Mouse (Mus musculus) embryonic facial prominence, embryonic 12.5 days (tissue): ENCODE measurements around the gene Nipal4. TPM values are rescaled to one million over a fixed set of nuclear protein-coding genes. Genes with fewer than 3 reads are reported as not detected.

Experiments used
- ATAC-seq: fragments of 200-750 bp; cut with Nextera tagmentation; 2 replicates; pipeline ENCODE4 v1.8.0; 2017; ENCODE audit not compliant: insufficient number of reproducible peaks, insufficient read depth, low FRiP score, low TSS enrichment
- H3K27ac ChIP-seq: fragments of 300-500 bp; sonication (generic); 2 replicates; pipeline ENCODE4 v1.5.1; 2016; ENCODE audit warnings: mild to moderate bottlenecking
- H3K27me3 ChIP-seq: fragments of 300-500 bp; sonication (generic); 2 replicates; pipeline ENCODE4 v1.6.1; 2016; ENCODE audit warnings: mild to moderate bottlenecking, moderate library complexity
- H3K36me3 ChIP-seq: fragments of 300-500 bp; sonication (generic); 2 replicates; pipeline ENCODE4 v1.6.1; 2016; ENCODE audit warnings: mild to moderate bottlenecking
- H3K4me1 ChIP-seq: fragments of 300-500 bp; sonication (generic); 2 replicates; pipeline ENCODE4 v1.6.1; 2016
- H3K4me2 ChIP-seq: fragments of 300-500 bp; sonication (generic); replicated peaks from 2 replicates; pipeline ENCODE4 v1.6.1; 2016; ENCODE audit warnings: mild to moderate bottlenecking, moderate library complexity
- H3K4me3 ChIP-seq: fragments of 300-500 bp; sonication (generic); 2 replicates; pipeline ENCODE4 v1.5.1; 2016; ENCODE audit warnings: mild to moderate bottlenecking
- H3K9ac ChIP-seq: fragments of 300-500 bp; sonication (generic); 2 replicates; pipeline ENCODE4 v1.6.1; 2016; ENCODE audit warnings: mild to moderate bottlenecking, moderate library complexity
- H3K9me3 ChIP-seq: fragments of 300-500 bp; sonication (generic); 2 replicates; pipeline ENCODE4 v1.6.1; 2016; ENCODE audit warnings: mild to moderate bottlenecking, moderate library complexity
- WGBS: fragments of 180-500 bp; shearing (Covaris S2); methylation state at CpG from one replicate; pipeline ENCODE4 v1.1.7; 2016; 5-methylcytosine and 5-hydroxymethylcytosine counted together
- polyA plus RNA-seq: library from polyadenylated mRNA; unstranded; fragments of >200 nt; fragmentation: Nextera tagmentation; extraction: Ambion mirVana; gene quantifications from 2 replicates; pipeline ENCODE4 v1.2.1, GENCODE M21; 2016

The Nipal4 gene
- polyA plus RNA-seq, 1 experiment from 2014 or later = 0.43 TPM

DNA sequence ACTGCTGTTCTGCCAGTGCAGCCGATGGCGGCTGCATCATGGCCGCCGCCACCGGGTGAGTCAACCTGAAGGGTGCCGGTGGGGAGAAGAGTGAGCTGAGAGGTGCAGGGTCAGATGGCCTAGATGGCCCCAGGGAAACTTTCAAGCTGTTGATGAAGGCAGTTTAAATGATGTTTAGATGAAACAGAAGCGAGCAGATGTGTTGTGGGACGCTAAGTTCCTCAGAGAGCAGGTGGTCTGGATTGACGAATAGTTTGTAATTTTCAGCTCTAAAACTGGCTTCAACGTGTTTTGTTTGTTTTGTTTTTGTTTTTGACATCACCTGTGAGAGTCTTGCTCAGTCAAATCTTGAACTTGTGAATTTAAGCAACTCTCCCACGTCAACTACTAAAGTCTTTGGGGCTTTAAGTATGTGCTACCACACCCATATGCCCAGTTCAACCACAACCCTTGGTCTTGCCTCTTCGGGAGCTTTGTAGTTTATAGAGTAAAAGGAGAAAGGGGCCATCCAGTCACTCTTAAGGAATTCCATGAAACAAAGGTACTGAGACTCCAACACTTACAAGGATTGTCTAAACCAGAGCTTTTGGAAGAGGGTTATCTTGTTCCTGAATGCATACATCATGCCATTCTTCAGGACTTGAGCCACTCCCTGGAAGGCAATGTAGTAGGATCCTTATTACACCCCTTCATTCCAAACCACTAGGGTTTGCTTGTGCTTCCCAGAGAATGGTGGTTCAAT, 41.0 kb downstream of the Nipal4 start:
- 88% methylated on average over 12 of the region's 12 CpGs for WGBS
- no peak for ATAC-seq
- Histone ChIP-seq H3K27me3 (no peaks in the 10 kb centered on the region), H3K4me1 (no peaks in the 10 kb centered on the region), H3K4me3 (no peak overlapping the region), H3K27ac (no peak overlapping the region), H3K4me2 (no peak overlapping the region), H3K9me3 (no peaks in the 10 kb centered on the region), H3K36me3 (peaks cover 34% of the 10 kb centered on the region), H3K9ac (no peak overlapping the region)

DNA sequence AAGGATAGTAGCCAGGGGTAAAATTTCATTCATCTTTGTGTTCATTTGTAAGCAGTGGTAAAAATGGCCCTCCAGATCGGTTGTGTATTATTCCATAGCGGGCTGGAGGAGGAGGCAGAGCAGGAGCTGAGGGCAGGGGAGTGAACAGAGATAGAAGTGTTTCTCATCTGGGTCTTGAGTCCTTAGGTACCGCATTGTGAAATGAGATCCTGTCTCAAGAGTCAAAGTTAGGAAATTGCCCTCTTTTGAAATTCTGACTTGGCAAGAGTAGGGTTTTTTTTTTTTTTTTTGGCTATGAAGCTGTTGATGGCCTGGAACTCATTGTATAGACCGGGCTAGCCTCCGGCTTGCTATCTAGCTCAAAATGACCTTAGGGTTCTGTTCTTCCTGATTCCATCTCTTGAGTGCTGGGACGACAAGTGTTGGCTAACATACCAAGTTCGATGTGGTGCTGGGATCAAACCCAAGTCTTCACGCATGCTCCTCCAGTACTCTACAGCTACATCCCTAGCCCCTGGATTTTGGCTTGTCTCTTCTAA, 42.9 kb downstream of the Nipal4 start:
- Histone ChIP-seq H3K4me3 (no peak overlapping the region), H3K27me3 (no peaks in the 10 kb centered on the region), H3K4me2 (no peak overlapping the region), H3K36me3 (peaks cover 37% of the 10 kb centered on the region), H3K4me1 (peaks cover 9% of the 10 kb centered on the region; the same call in 1 of the 2 replicates), H3K9ac (no peak overlapping the region), H3K9me3 (no peaks in the 10 kb centered on the region), H3K27ac (no peak overlapping the region)
- 91% methylated on average over 8 of the region's 8 CpGs for WGBS
- ATAC-seq = no peak

GRCm38 (mm10) chr11:46122875-46123274, 43.4 kb downstream of the Nipal4 start:
- WGBS = 92% methylated on average over 4 of the region's 4 CpGs
- peaks cover 39% of the 10 kb centered on the region for H3K36me3 ChIP-seq

DNA sequence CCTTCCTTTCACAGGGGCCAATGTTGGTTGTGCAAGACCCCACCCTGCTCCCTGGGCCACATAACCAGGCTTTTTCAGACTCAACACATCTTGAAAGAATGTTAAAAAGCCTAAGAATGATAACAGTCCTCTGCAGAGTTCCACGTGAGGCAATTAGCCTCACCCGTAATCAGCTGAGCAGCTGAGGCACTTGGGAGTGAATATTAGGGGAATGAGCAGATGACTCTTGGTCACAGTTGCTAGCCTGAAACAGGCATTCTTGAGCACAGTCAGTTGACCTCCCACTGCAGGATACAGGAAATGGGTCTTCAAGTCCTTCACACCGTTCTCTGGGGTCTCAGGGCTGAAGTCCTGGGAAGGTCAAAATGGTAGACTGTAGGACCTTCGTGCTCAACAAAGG, 44.6 kb downstream of the Nipal4 start:
- no peak for ATAC-seq

More at GRCm38 (mm10) chr11:46122875-46123274, 43.4 kb downstream of the Nipal4 start:
- ATAC-seq = no peak
- Histone ChIP-seq H3K4me3 (no peak overlapping the region), H3K27me3 (no peaks in the 10 kb centered on the region), H3K4me1 (peaks cover 9% of the 10 kb centered on the region; the same call in 1 of the 2 replicates), H3K9me3 (no peaks in the 10 kb centered on the region), H3K4me2 (no peak overlapping the region), H3K27ac (no peak overlapping the region), H3K9ac (no peak overlapping the region)

GRCm38 (mm10) chr11:46120084-46120483, 46.2 kb downstream of the Nipal4 start:
- Histone ChIP-seq H3K9ac (no peak overlapping the region), H3K4me1 (peaks cover 9% of the 10 kb centered on the region; the same call in 1 of the 2 replicates), H3K4me2 (no peak overlapping the region), H3K27me3 (no peaks in the 10 kb centered on the region), H3K27ac (0 out of 2 replicates have a peak overlapping the region, but pooled peaks have one; percentile 3), H3K9me3 (no peaks in the 10 kb centered on the region), H3K36me3 (peaks cover 37% of the 10 kb centered on the region), H3K4me3 (no peak overlapping the region)
- WGBS = 73% methylated on average over 10 of the region's 10 CpGs
- ATAC-seq = no peak

More for the DNA sequence above, 44.6 kb downstream of the Nipal4 start:
- H3K9ac ChIP-seq = no peak overlapping the region
- H3K4me2 ChIP-seq = no peak overlapping the region
- peaks cover 9% of the 10 kb centered on the region; the same call in 1 of the 2 replicates for H3K4me1 ChIP-seq
- peaks cover 34% of the 10 kb centered on the region for H3K36me3 ChIP-seq
- no peak overlapping the region for H3K27ac ChIP-seq
- H3K27me3 ChIP-seq = no peaks in the 10 kb centered on the region
- H3K9me3 ChIP-seq = no peaks in the 10 kb centered on the region
- WGBS = 76% methylated on average over 4 of the region's 4 CpGs
- no peak overlapping the region for H3K4me3 ChIP-seq

- Histone ChIP-seq H3K36me3 (peaks cover 35% of the 10 kb centered on the region), H3K4me2 (no peak overlapping the region), H3K4me3 (no peak overlapping the region), H3K9ac (no peak overlapping the region), H3K9me3 (no peaks in the 10 kb centered on the region), H3K27ac (0 out of 2 replicates have a peak overlapping the region, but pooled peaks have one; percentile 3), H3K4me1 (peaks cover 9% of the 10 kb centered on the region; the same call in 1 of the 2 replicates), H3K27me3 (no peaks in the 10 kb centered on the region)
- ATAC-seq = 0 out of 2 replicates have a peak, but pooled peaks have one; percentile 35
- 4% methylated on average over 4 of the region's 4 CpGs for WGBS
These were observed 46.7 kb downstream of the Nipal4 start for GRCm38 (mm10) chr11:46119624-46120023.

- Histone ChIP-seq H3K9ac (no peak overlapping the region), H3K9me3 (no peaks in the 10 kb centered on the region), H3K4me1 (peaks cover 9% of the 10 kb centered on the region; the same call in 1 of the 2 replicates), H3K27me3 (no peaks in the 10 kb centered on the region), H3K4me3 (no peak overlapping the region), H3K36me3 (peaks cover 29% of the 10 kb centered on the region), H3K4me2 (no peak overlapping the region), H3K27ac (no peak overlapping the region)
- WGBS = 89% methylated on average over 2 of the region's 2 CpGs
- no peak for ATAC-seq
These were observed 49.8 kb downstream of the Nipal4 start for GRCm38 (mm10) chr11:46116510-46116909.

GRCm38 (mm10) chr11:46115411-46116173, 50.7 kb downstream of the Nipal4 start:
- Histone ChIP-seq H3K4me2 (no peak overlapping the region), H3K9me3 (no peaks in the 10 kb centered on the region), H3K4me3 (no peak overlapping the region), H3K4me1 (peaks cover 9% of the 10 kb centered on the region; the same call in 1 of the 2 replicates), H3K27me3 (no peaks in the 10 kb centered on the region), H3K36me3 (peaks cover 21% of the 10 kb centered on the region), H3K9ac (no peak overlapping the region), H3K27ac (no peak overlapping the region)
- no peak for ATAC-seq
- WGBS = 88% methylated on average over 9 of the region's 9 CpGs

- Histone ChIP-seq H3K4me2 (no peak overlapping the region), H3K4me3 (no peak overlapping the region), H3K9me3 (no peaks in the 10 kb centered on the region), H3K36me3 (peaks cover 21% of the 10 kb centered on the region), H3K27ac (no peak overlapping the region), H3K27me3 (no peaks in the 10 kb centered on the region), H3K9ac (no peak overlapping the region), H3K4me1 (peaks cover 9% of the 10 kb centered on the region; the same call in 1 of the 2 replicates)
- 78% methylated on average over 4 of the region's 4 CpGs for WGBS
- ATAC-seq = no peak
These were observed 51.3 kb downstream of the Nipal4 start for GRCm38 (mm10) chr11:46115011-46115410.

DNA sequence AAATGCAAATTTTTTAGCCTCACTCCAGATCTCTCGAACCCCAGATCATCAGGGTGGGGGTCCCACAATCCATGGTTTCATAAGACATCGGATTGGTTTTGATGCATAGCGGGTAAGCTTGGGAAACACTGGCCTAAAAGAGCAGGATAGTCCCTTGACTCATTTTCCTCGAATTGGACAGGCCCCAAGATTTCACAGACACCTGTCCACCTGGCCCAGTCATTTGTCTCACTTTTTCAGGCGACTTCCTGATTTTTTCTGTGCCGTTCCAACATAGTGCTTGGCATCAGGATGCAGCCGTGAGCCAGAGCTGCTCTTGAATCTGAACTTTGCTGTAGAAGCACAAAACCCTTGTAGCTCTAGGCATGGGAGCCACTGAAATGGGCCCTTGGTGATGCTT, 52.1 kb downstream of the Nipal4 start:
- H3K4me1 ChIP-seq = 0 out of 2 replicates have a peak, but pooled peaks cover 3% of the 10 kb centered on the region
- H3K36me3 ChIP-seq = peaks cover 19% of the 10 kb centered on the region
- H3K27ac ChIP-seq = no peak overlapping the region
- WGBS = 88% methylated on average over 7 of the region's 7 CpGs
- H3K9me3 ChIP-seq = no peaks in the 10 kb centered on the region
- H3K27me3 ChIP-seq = no peaks in the 10 kb centered on the region
- no peak overlapping the region for H3K4me2 ChIP-seq
- no peak overlapping the region for H3K4me3 ChIP-seq
- H3K9ac ChIP-seq = no peak overlapping the region
- ATAC-seq = no peak

GRCm38 (mm10) chr11:46113211-46113610, 53.1 kb downstream of the Nipal4 start:
- H3K4me1 ChIP-seq = no peaks in the 10 kb centered on the region
- H3K27me3 ChIP-seq = no peaks in the 10 kb centered on the region
- ATAC-seq = no peak
- H3K9ac ChIP-seq = no peak overlapping the region
- peaks cover 13% of the 10 kb centered on the region for H3K36me3 ChIP-seq
- H3K9me3 ChIP-seq = no peaks in the 10 kb centered on the region
- no peak overlapping the region for H3K27ac ChIP-seq
- 71% methylated on average over 3 of the region's 3 CpGs for WGBS
- H3K4me2 ChIP-seq = no peak overlapping the region
- no peak overlapping the region for H3K4me3 ChIP-seq
